Mouse (Mus musculus): ENCODE data around the gene Heatr6.

Heatr6 gene

GRCm38 (mm10) chr11:83753581-83754181 lies at the start of gene Heatr6:
Gene Heatr6 (plus strand): TSS chr11:83753696.
- no peak; the same call in 1 of the 2 replicates for TF ChIP-seq GATA4 (IDR thresholded peaks at IDR 0.05; ENCODE audit: insufficient replicate concordance, low read length)

GRCm38 (mm10) chr11:83703705-83704104 lies 49.8 kb upstream of the Heatr6 start, which contains the start of gene Wfdc17:
Gene Wfdc17 (plus strand): TSS chr11:83703991.
- no peak for TF ChIP-seq GATA4 (IDR thresholded peaks at IDR 0.05; ENCODE audit: insufficient replicate concordance, low read length)

GRCm38 (mm10) chr11:83708715-83709114 lies 44.8 kb upstream of the Heatr6 start, which contains the start of gene Wfdc18:
Gene Wfdc18 (plus strand): TSS chr11:83709015.
- TF ChIP-seq GATA4 (IDR thresholded peaks at IDR 0.05; ENCODE audit: insufficient replicate concordance, low read length) = no peak

- TF ChIP-seq GATA4 (IDR thresholded peaks at IDR 0.05; ENCODE audit: insufficient replicate concordance, low read length) = no peak
Observed at GRCm38 (mm10) chr11:83709683-83710082, 43.8 kb upstream of the Heatr6 start.

GRCm38 (mm10) chr11:83712671-83713070 lies 40.8 kb upstream of the Heatr6 start:
- TF ChIP-seq GATA4 (IDR thresholded peaks at IDR 0.05; ENCODE audit: insufficient replicate concordance, low read length) = no peak

GRCm38 (mm10) chr11:83713925-83714324 lies 39.6 kb upstream of the Heatr6 start:
- TF ChIP-seq GATA4 (IDR thresholded peaks at IDR 0.05; ENCODE audit: insufficient replicate concordance, low read length) = no peak

- TF ChIP-seq GATA4 (IDR thresholded peaks at IDR 0.05; ENCODE audit: insufficient replicate concordance, low read length) = no peak
Observed at GRCm38 (mm10) chr11:83717042-83717665, 36.3 kb upstream of the Heatr6 start.

GRCm38 (mm10) chr11:83720766-83721165 lies 32.7 kb upstream of the Heatr6 start:
- TF ChIP-seq GATA4 (IDR thresholded peaks at IDR 0.05; ENCODE audit: insufficient replicate concordance, low read length) = no peak

- no peak for TF ChIP-seq GATA4 (IDR thresholded peaks at IDR 0.05; ENCODE audit: insufficient replicate concordance, low read length)
Observed at GRCm38 (mm10) chr11:83728757-83729432, 24.6 kb upstream of the Heatr6 start.

- TF ChIP-seq GATA4 (IDR thresholded peaks at IDR 0.05; ENCODE audit: insufficient replicate concordance, low read length) = no peak
Observed at GRCm38 (mm10) chr11:83731116-83731515, 22.4 kb upstream of the Heatr6 start.

- no peak for TF ChIP-seq GATA4 (IDR thresholded peaks at IDR 0.05; ENCODE audit: insufficient replicate concordance, low read length)
Observed at GRCm38 (mm10) chr11:83733071-83733640, 20.3 kb upstream of the Heatr6 start.

- TF ChIP-seq GATA4 (IDR thresholded peaks at IDR 0.05; ENCODE audit: insufficient replicate concordance, low read length) = no peak
Observed at GRCm38 (mm10) chr11:83734215-83734614, 19.3 kb upstream of the Heatr6 start.

GRCm38 (mm10) chr11:83735881-83736280 lies 17.6 kb upstream of the Heatr6 start:
- no peak for TF ChIP-seq GATA4 (IDR thresholded peaks at IDR 0.05; ENCODE audit: insufficient replicate concordance, low read length)

- TF ChIP-seq GATA4 (IDR thresholded peaks at IDR 0.05; ENCODE audit: insufficient replicate concordance, low read length) = no peak
Observed at GRCm38 (mm10) chr11:83737109-83737558, 16.4 kb upstream of the Heatr6 start.

- TF ChIP-seq GATA4 (IDR thresholded peaks at IDR 0.05; ENCODE audit: insufficient replicate concordance, low read length) = no peak
Observed at GRCm38 (mm10) chr11:83739241-83739640, 14.3 kb upstream of the Heatr6 start.
